Mouse (Mus musculus) liver, embryonic 14.5 days (tissue): ENCODE data around the gene Fam186a. TPM values are rescaled to one million over a fixed set of nuclear protein-coding genes. Genes with fewer than 3 reads are reported as not detected.
"Not testable (repeated sequence)": the region's sequence is repeated elsewhere in the genome, so short reads cannot be mapped to it uniquely, and the experiment has no call there.

Experiments
- ATAC-seq: fragments of 200-750 bp; cut with Nextera tagmentation; 2 replicates; pipeline ENCODE4 v1.8.0; 2017; ENCODE audit warnings: moderate number of reproducible peaks, mild to moderate bottlenecking, moderate library complexity; ENCODE audit not compliant: insufficient read depth
- DNase-seq, 3 experiments: peaks; one replicate each; pipeline ENCODE4 v3.0.0-alpha.2; 2012 to 2013; ENCODE audit warnings: low read depth in 3 of 3, low spot score in 3 of 3
- H3K27ac ChIP-seq: fragments of 300-500 bp; sonication (generic); 2 replicates; pipeline ENCODE4 v1.5.1; 2014; ENCODE audit warnings: moderate library complexity, mild to moderate bottlenecking, control low read depth, inconsistent platforms
- H3K27me3 ChIP-seq: fragments of 300-500 bp; sonication (generic); 2 replicates; pipeline ENCODE4 v1.6.1; 2014; ENCODE audit warnings: mild to moderate bottlenecking, low read length, moderate library complexity; ENCODE audit not compliant: control insufficient read depth, insufficient read depth
- H3K36me3 ChIP-seq: fragments of 300-500 bp; sonication (generic); replicated peaks from 2 replicates; pipeline ENCODE4 v1.6.1; 2014; ENCODE audit warnings: low read depth; ENCODE audit not compliant: control insufficient read depth, insufficient read depth
- H3K4me1 ChIP-seq, 2 experiments: fragments of 200-500 bp in 1 of 2; fragments of 300-500 bp in 1 of 2; sonication (generic) in 1 of 2; replicated peaks; 2 replicates each; pipeline ENCODE4 v1.6.1; 2012 to 2014; ENCODE audit warnings: antibody characterized with exemption in 1 of 2, inconsistent platforms in 1 of 2, low read length in 1 of 2; ENCODE audit not compliant: control insufficient read depth in 2 of 2, insufficient read depth in 2 of 2
- H3K4me2 ChIP-seq: fragments of 300-500 bp; sonication (generic); 2 replicates; pipeline ENCODE4 v1.6.1; 2014; ENCODE audit warnings: low read depth, mild to moderate bottlenecking, control low read depth, moderate library complexity
- H3K4me3 ChIP-seq, 2 experiments: fragments of 200-500 bp in 1 of 2; fragments of 300-500 bp in 1 of 2; sonication (generic) in 1 of 2; 2 replicates each; pipeline ENCODE4 v1.5.1; 2012 to 2014; ENCODE audit warnings: low read depth in 2 of 2, low read length in 2 of 2, mild to moderate bottlenecking in 2 of 2, control low read depth in 1 of 2, inconsistent platforms in 1 of 2, moderate library complexity in 1 of 2; ENCODE audit not compliant: insufficient read depth in 1 of 2
- H3K9ac ChIP-seq: fragments of 300-500 bp; sonication (generic); replicated peaks from 2 replicates; pipeline ENCODE4 v1.6.1; 2014; ENCODE audit warnings: mild to moderate bottlenecking, control low read depth, moderate library complexity
- H3K9me3 ChIP-seq: fragments of 300-500 bp; sonication (generic); 2 replicates; pipeline ENCODE4 v1.6.1; 2016; ENCODE audit warnings: low read length, mixed read lengths; ENCODE audit not compliant: control insufficient read depth
- CTCF ChIP-seq: IDR thresholded peaks from 2 replicates; pipeline ENCODE4 v1.5.1; 2016; ENCODE audit warnings: antibody characterized with exemption, low read depth, control low read depth
- EP300 ChIP-seq: IDR thresholded peaks from 2 replicates; pipeline ENCODE4 v1.6.1; 2016; ENCODE audit warnings: antibody characterized with exemption, low read depth
- WGBS: fragments of 180-500 bp; shearing (Covaris S2); extraction: QIAGEN DNeasy Blood & Tissue Kit; methylation state at CpG from one replicate; pipeline ENCODE4 v1.1.7; 2014; ENCODE audit not compliant: insufficient replicate concordance; 5-methylcytosine and 5-hydroxymethylcytosine counted together
- polyA plus RNA-seq, 2 experiments: library from polyadenylated mRNA; depleted of rRNA in 1 of 2; stranded (reverse) in 1 of 2; unstranded in 1 of 2; fragments of >200 nt; fragmentation: Nextera tagmentation in 1 of 2; extraction: Ambion mirVana in 1 of 2; gene quantifications; 2 replicates each; pipeline versions ENCODE4 v1.2.1 to v1.2.3; 2012 to 2014

Fam186a gene
- polyA plus RNA-seq, 2 experiments = not detected

DNA sequence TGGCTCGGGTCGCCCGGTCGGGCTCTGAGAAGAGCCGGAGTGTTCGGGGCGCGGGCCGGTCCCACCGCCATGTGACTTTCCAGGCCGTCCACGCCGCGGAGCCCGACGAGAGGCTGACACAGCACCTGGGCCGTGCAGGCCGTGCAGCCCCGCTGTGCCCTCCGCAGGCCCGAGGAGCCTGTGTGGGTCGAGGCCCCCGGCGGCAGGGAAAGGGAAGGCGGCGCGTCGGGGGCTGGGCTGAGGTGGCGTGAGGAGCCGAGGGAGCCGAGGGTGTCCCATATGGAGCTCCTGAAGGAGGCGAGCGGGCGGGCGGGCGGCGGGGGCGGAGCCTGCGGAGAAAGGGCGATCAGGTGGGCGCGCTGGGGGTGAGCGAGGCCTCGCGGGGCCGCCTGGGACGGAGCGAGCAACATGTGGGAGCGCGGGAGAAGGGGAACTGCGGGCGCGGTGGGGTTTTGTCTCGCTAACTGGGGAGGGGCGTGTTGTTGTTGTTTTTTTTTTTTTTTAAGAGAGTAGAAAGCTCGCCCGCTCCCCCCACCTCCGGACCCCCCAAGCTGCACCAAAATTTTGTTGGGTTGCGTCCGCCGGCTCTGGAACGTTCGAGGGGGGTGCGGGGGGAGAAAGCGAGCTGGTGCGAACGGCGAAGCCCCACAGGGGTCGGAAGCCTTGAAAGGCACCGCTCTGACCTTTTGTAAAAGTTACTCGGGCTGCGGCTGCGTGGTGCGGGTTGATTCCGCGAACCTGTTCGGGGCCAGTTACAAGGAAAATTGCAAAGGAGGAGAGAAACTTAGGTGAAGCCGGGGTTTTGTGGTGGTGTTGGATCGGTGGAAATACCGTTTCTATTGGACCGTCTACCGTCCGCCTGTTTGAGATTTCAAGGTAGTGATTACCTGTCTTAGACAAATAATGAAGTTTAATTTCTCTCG is 6.4 kb upstream of the Fam186a start:
- Histone ChIP-seq H3K9ac (peak overlapping the region; percentile 97), H3K4me2 (peak overlapping the region; percentile 85), H3K36me3 (no peaks in the 10 kb centered on the region), H3K4me1 (peaks cover 2 to 3% of the 10 kb centered on the region in 2 experiments; a peak in 3 of 4 replicates), H3K4me3 (peak overlapping the region; percentile 89 to 94), H3K9me3 (no peaks in the 10 kb centered on the region), H3K27ac (peak overlapping the region; percentile 76), H3K27me3 (no peaks in the 10 kb centered on the region)
- TF ChIP-seq CTCF (no peak), EP300 (no peak)
- ATAC-seq = peak; percentile 78
- WGBS = 1% methylated on average over 82 of the region's 84 CpGs
- peak; percentile 41 to 58 (median 54) for DNase-seq

- Histone ChIP-seq H3K36me3 (no peaks in the 10 kb centered on the region), H3K27ac (peak overlapping the region; percentile 76), H3K27me3 (no peaks in the 10 kb centered on the region), H3K4me3 (peak overlapping the region; percentile 89 to 94), H3K4me1 (peaks cover 2 to 3% of the 10 kb centered on the region in 2 experiments; a peak in 3 of 4 replicates), H3K4me2 (peak overlapping the region; percentile 85), H3K9me3 (no peaks in the 10 kb centered on the region), H3K9ac (peak overlapping the region; percentile 97)
- DNase-seq (peak; percentile 88 to 91 (median 91)), ATAC-seq (peak; percentile 96)
- under 1% methylated on average over 50 of the region's 50 CpGs for WGBS
- TF ChIP-seq EP300 = no peak
These were observed 5.6 kb upstream of the Fam186a start for GRCm38 (mm10) chr15:99972361-99972988.

- Histone ChIP-seq H3K4me1 (peaks cover 2% of the 10 kb centered on the region in 2 experiments; a peak in 3 of 4 replicates), H3K9me3 (no peaks in the 10 kb centered on the region), H3K4me2 (no peak overlapping the region), H3K27ac (no peak overlapping the region), H3K27me3 (no peaks in the 10 kb centered on the region), H3K4me3 (no peak overlapping the region), H3K9ac (no peak overlapping the region), H3K36me3 (no peaks in the 10 kb centered on the region)
- 85% methylated on average over 1 of the region's 1 CpGs for WGBS
- no peak for ATAC-seq
- TF ChIP-seq CTCF (no peak), EP300 (no peak)
- DNase-seq = no peak
These were observed 3.7 kb upstream of the Fam186a start for GRCm38 (mm10) chr15:99970606-99971005.

DNA sequence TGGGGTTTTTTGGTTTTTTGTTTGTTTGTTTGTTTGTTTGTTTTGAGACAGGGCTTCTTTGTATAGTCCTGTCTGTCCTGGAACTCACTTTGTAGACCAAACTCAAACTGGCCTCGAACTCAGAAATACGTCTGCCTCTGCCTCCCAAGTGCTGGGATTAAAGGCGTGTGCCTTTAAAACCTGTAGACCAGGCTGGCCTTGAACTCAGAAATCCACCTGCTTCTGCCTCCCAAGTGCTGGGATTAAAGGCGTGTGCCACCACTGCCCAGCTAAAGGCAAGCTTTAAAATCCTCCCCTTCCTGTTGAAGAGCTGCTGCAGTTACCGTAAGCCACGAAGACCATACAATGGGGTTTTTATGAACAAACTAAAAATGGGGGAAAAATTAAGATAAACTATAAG is 2.9 kb upstream of the Fam186a start, which contains the start of gene Larp4:
TSS of gene Larp4 (plus strand) at position 301 of the 400 bp plus-strand sequence.
- not testable (repeated sequence) for H3K36me3 ChIP-seq, H3K27me3 ChIP-seq, H3K9me3 ChIP-seq, DNase-seq, ATAC-seq, H3K9ac ChIP-seq, H3K4me2 ChIP-seq, H3K4me3 ChIP-seq, H3K4me1 ChIP-seq, H3K27ac ChIP-seq
- WGBS = 76% methylated on average over 6 of the region's 6 CpGs

DNA sequence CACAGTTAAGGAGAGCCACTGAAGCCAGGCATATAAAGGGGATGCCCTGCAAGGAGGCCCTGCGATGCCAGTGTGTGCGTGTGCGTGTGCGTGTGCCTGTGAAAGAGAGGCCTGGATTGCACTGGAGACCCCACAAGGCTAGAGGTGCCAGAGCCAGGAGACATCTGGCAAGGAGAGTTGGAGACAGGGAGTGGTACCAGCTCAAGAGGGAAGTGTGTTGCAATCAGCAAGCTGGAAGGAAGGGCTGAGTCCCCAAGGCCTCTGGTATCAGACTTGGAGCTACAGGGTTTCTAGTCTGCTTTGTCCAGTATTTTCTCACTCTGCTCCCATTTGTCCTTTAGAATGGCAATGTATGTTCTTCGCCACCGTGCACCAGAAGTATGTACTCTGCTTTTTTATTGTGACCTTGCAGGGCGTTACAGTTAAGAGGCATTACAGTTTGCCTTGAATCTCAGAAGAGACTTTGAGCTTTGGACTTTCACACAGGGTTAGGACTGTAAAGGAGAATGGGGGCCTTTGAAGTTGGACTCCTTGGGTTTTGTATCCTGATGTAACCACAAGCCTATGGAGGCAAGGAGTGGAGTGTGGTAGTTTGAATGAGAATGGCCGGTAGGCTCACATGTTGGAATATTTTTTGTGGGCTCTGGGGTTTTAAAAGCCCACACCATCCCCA is 1.6 kb downstream of the Fam186a start:
- TF ChIP-seq EP300 (no peak), CTCF (no peak)
- DNase-seq = no peak
- H3K9ac ChIP-seq = no peak overlapping the region
- no peak for ATAC-seq
- H3K4me1 ChIP-seq = no peaks in the 10 kb centered on the region; a peak in 1 of 4 replicates
- no peak overlapping the region for H3K27ac ChIP-seq
- WGBS = 74% methylated on average over 8 of the region's 8 CpGs
- no peaks in the 10 kb centered on the region for H3K36me3 ChIP-seq
- no peaks in the 10 kb centered on the region for H3K9me3 ChIP-seq
- no peak overlapping the region for H3K4me2 ChIP-seq
- no peak overlapping the region for H3K4me3 ChIP-seq
- no peaks in the 10 kb centered on the region for H3K27me3 ChIP-seq
